Mouse (Mus musculus) brown adipose tissue, adult 24 weeks (tissue): Measurements from ENCODE around the gene Atp6v1g2. TPM values are rescaled to one million over a fixed set of nuclear protein-coding genes. Genes with fewer than 3 reads are reported as not detected.

ENCODE experiments used
- H3K27ac ChIP-seq: fragments of 200-500 bp; replicated peaks from 2 replicates; pipeline ENCODE4 v1.5.1; 2012; ENCODE audit warnings: low read depth, mild to moderate bottlenecking, low read length
- H3K4me1 ChIP-seq: fragments of 200-500 bp; 2 replicates; pipeline ENCODE4 v1.6.1; 2012; ENCODE audit warnings: low read length, mixed read lengths; ENCODE audit not compliant: control insufficient read depth, insufficient read depth, insufficient read length
- H3K4me3 ChIP-seq: fragments of 200-500 bp; 2 replicates; pipeline ENCODE4 v1.5.1; 2012; ENCODE audit warnings: low read depth, mild to moderate bottlenecking, low read length, moderate library complexity; ENCODE audit not compliant: insufficient read depth
- polyA plus RNA-seq: library from polyadenylated mRNA; stranded (reverse); fragments of >200 nt; gene quantifications from 2 replicates; pipeline ENCODE4 v1.2.4, GENCODE M21; 2012; ENCODE audit not compliant: missing spikeins, insufficient read depth, insufficient read length

Gene Atp6v1g2
- polyA plus RNA-seq, 1 experiment, result 4.0 TPM

GRCm38 (mm10) chr17:35240384-35241304 is 7.2 kb downstream of the Atp6v1g2 start:
- H3K4me3 ChIP-seq, result peak overlapping the region; percentile 50
- H3K27ac ChIP-seq, result peak overlapping the region; percentile 97
- H3K4me1 ChIP-seq, result peaks cover 12% of the 10 kb centered on the region

GRCm38 (mm10) chr17:35241305-35242014 is 8.0 kb downstream of the Atp6v1g2 start, which contains the start of gene Ddx39b:
TSS of gene Ddx39b (plus strand) at chr17:35241746.
- H3K27ac ChIP-seq, result peak within 1 kb of the TSS; percentile 97
- H3K4me1 ChIP-seq, result peaks cover 12% of the 10 kb centered on the region
- peak within 1 kb of the TSS; percentile 84 for H3K4me3 ChIP-seq

DNA sequence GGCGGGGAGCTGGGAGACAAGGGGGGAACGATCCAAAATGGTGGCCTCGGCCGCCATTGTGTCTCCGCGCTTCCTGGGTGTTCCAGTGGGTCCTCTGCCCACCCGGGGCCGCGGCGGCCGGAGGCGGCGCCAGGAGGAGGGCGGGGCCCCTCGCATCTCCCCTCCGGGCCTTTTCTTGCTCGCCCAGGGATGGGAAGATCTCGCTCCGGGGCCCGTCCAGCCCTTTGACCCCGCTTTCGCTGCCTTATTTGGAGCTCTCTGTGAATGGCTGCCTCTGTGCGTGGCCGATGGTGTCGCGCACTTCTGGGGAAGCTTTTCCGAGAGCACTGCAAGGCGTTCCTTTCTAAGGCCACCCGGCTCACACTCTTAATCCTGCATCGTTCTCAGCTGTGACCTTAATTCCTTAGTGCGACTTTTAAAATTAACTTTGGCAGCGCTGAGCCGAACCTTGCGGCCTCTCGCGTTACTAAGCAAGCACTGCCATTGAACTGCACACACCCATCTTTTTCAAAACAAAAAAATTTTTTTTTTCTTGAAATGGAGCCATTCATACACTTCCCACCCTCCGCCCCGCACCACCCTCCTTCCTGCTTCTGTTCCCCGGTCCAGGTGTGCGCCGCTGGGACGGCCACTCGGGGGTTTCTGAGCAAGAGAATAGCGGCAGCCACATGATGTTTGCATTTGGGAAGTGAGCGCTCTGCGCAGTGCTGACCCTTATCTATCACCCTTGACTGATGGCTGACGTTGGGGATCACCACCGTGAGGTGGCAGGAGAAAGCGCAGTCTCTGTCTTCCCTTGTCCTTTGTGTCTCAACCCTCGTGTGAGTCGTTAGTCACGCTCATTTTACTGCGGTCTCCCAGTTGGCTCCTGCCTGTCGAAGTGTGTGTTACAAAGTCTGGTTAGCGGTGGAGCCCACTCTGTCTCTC is 8.8 kb downstream of the Atp6v1g2 start:
- H3K4me3 ChIP-seq, result peak overlapping the region; percentile 84
- peaks cover 12% of the 10 kb centered on the region for H3K4me1 ChIP-seq
- H3K27ac ChIP-seq, result peak overlapping the region; percentile 90

DNA sequence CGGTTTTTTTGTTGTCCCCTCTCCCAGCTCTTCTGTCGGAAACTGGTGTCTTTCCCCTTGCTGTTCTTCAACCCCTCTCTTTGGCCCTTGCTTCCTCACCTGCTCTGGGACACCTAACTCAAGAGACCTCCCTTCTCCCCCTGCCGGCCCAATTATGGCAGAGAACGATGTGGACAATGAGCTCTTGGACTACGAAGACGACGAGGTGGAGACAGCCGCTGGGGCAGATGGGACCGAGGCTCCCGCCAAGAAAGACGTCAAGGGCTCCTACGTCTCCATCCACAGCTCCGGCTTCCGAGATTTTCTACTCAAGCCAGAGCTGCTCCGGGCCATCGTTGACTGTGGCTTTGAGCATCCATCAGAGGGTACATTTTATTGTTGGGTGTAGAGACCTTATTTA is 9.6 kb downstream of the Atp6v1g2 start:
- Histone ChIP-seq H3K4me1 (peaks cover 12% of the 10 kb centered on the region), H3K4me3 (peak overlapping the region; percentile 84), H3K27ac (peak overlapping the region; percentile 90)

DNA sequence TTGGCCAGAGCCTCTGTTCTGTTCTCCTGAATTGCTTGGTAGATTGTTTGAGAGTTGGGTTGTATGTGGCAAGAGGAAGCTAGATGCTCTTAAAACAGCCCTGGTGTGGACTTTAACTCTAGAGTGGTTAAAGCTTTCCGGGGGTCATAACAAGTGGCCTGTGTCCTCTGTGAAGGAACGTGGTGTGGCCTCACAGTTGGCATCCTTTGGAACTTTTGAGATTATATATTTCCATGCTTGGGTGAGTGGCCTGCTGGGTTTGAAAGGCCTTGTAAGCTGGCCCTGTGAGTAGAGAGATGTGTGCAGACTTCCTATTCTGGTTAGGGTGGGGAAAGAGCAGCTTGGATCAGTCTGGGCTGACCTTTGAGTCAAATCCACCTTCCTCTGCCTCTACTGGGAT is 11.5 kb downstream of the Atp6v1g2 start:
- Histone ChIP-seq H3K4me3 (no peak overlapping the region), H3K4me1 (peaks cover 12% of the 10 kb centered on the region), H3K27ac (no peak overlapping the region)

GRCm38 (mm10) chr17:35245731-35246623 is 12.5 kb downstream of the Atp6v1g2 start:
- H3K4me1 ChIP-seq, result 0 out of 2 replicates have a peak, but pooled peaks cover 3% of the 10 kb centered on the region
- no peak overlapping the region for H3K27ac ChIP-seq
- no peak overlapping the region for H3K4me3 ChIP-seq

DNA sequence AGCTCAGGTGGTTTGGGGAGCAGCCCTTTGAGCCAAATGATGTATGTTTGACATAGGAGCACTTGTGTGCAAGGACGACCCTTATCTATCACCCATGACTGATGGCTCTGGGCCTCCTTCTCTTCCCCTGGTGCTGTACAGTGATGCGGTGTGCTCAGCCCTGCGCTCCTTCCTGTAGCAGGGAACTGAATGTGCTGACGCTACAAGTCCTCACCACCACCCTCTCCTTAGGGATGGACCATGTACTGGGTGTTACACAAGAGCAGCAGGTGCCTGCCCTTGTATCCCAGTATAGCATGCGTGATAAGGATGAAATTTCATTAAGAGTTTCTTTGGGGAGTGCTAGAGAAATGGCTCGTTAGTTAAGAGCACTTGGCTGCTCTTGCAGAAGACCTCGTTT is 13.7 kb downstream of the Atp6v1g2 start:
- no peak overlapping the region for H3K27ac ChIP-seq
- no peak overlapping the region for H3K4me3 ChIP-seq
- 0 out of 2 replicates have a peak, but pooled peaks cover 3% of the 10 kb centered on the region for H3K4me1 ChIP-seq

DNA sequence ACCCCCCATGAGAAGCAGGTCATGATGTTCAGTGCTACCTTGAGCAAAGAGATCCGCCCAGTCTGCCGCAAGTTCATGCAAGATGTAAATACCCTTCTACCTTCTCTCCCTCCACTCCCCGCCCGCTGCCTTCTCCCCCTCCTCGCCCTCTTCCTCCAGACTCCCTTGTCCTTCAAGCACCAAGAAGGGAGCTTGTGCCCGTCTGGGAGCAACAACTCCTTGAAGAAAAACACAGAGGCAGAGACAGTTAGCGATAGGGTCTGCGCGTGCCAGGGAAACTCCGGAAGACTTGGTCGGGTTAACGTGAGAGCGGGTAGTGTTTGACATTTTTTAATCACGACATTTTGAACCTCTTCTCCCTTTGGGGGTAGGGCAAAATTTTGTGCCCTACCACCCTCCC is 15.5 kb downstream of the Atp6v1g2 start:
- H3K27ac ChIP-seq, result no peak overlapping the region

GRCm38 (mm10) chr17:35249451-35250197 is 16.2 kb downstream of the Atp6v1g2 start:
- Histone ChIP-seq H3K27ac (no peak overlapping the region), H3K4me1 (no peaks in the 10 kb centered on the region), H3K4me3 (no peak overlapping the region)

More for the DNA sequence above, 15.5 kb downstream of the Atp6v1g2 start:
- Histone ChIP-seq H3K4me1 (no peaks in the 10 kb centered on the region), H3K4me3 (no peak overlapping the region)

DNA sequence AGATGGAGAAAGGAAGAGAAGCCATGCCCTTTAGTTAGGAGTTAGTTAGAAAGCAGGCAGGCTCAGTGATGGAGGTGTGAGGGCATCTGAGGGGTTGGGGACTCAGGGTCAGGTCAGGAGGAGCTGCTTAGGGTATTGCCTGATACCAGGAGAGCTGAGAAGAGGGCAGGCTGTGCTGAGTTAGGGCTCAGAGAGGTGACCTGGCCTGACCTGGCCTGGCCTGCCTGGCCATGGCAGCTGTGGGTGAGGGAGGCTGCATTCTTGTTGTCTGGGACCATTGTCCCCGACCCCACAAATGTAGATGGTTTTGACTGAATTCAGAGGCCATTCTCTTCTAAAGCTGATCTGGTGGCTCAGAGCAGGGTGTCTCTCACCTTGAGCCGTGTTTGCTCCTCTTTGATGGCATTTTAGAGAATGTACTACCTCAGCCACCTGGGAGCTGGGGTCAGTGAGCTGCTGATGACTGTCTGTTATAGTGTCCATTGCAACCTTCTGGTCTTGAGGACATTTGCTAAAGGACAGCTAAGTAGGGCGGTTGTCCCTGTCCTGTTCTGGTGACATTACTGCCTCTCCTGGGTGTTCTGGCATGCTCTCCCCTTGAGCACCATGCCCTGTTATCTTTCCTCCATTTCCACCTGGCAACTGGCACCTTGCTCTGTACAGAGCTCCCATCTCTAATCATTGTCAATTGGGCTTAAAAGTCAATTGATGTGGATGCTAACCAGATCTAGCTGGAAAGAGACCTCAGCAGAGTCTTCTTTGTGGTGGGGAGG is 17.1 kb downstream of the Atp6v1g2 start:
- H3K4me1 ChIP-seq, result no peaks in the 10 kb centered on the region
- H3K27ac ChIP-seq, result no peak overlapping the region
- no peak overlapping the region for H3K4me3 ChIP-seq

DNA sequence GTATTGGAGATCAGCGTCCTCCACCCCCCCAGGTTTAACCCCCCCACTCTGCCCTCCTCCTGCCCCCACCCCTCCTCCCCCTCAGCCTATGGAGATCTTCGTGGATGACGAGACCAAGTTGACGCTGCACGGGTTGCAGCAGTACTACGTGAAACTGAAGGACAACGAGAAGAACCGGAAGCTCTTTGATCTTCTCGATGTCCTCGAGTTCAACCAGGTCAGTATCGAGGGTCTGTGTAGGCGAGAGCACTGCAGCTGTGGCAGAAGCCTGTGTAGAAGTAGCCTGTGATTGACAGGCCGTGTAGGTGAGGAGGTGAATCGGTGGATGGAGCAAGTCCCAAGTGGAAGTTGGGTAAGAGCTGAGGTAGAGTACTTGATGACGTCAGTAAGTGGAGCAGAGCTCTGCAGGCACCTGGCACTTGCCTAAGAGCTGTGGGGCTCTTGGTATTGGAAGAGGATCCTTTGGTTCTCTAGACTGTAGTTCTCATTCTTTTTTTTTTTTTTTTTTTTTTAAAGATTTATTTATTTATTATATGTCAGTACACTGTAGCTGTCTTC is 17.8 kb downstream of the Atp6v1g2 start:
- Histone ChIP-seq H3K4me1 (no peaks in the 10 kb centered on the region), H3K27ac (no peak overlapping the region), H3K4me3 (no peak overlapping the region)

GRCm38 (mm10) chr17:35251981-35252380 is 18.5 kb downstream of the Atp6v1g2 start:
- Histone ChIP-seq H3K27ac (no peak overlapping the region), H3K4me1 (no peaks in the 10 kb centered on the region), H3K4me3 (no peak overlapping the region)
